Mouse (Mus musculus) embryonic facial prominence, embryonic 10.5 days (tissue): ENCODE data around the gene Ilkap. TPM values are rescaled to one million over a fixed set of nuclear protein-coding genes. Genes with fewer than 3 reads are reported as not detected.

Experiments used
- DNase-seq: peaks from one replicate; pipeline ENCODE4 v3.0.0-alpha.2; 2017; ENCODE audit warnings: low spot score
- H3K27ac ChIP-seq: fragments of 300-500 bp; sonication (generic); replicated peaks from 2 replicates; pipeline ENCODE4 v1.5.1; 2016; ENCODE audit warnings: mild to moderate bottlenecking
- H3K27me3 ChIP-seq: fragments of 300-500 bp; sonication (generic); replicated peaks from 2 replicates; pipeline ENCODE4 v1.6.1; 2016; ENCODE audit warnings: low read depth, mild to moderate bottlenecking; ENCODE audit not compliant: poor library complexity, severe bottlenecking
- H3K36me3 ChIP-seq: fragments of 300-500 bp; sonication (generic); replicated peaks from 2 replicates; pipeline ENCODE4 v1.6.1; 2016; ENCODE audit warnings: mild to moderate bottlenecking, moderate library complexity
- H3K4me1 ChIP-seq: fragments of 300-500 bp; sonication (generic); 2 replicates; pipeline ENCODE4 v1.6.1; 2016
- H3K4me3 ChIP-seq: fragments of 300-500 bp; sonication (generic); 2 replicates; pipeline ENCODE4 v1.5.1; 2016; ENCODE audit warnings: mild to moderate bottlenecking, moderate library complexity
- H3K9me3 ChIP-seq: fragments of 300-500 bp; sonication (generic); 2 replicates; pipeline ENCODE4 v1.6.1; 2016; ENCODE audit warnings: mild to moderate bottlenecking
- WGBS: fragments of 180-500 bp; shearing (Covaris S2); methylation state at CpG from one replicate; pipeline ENCODE4 v1.1.7; 2016; 5-methylcytosine and 5-hydroxymethylcytosine counted together
- polyA plus RNA-seq: library from polyadenylated mRNA; unstranded; fragments of >200 nt; fragmentation: Nextera tagmentation; extraction: Ambion mirVana; gene quantifications from 2 replicates; pipeline ENCODE4 v1.2.1, GENCODE M21; 2016

Gene Ilkap
- 175 and 177 TPM in 2 replicates for polyA plus RNA-seq

DNA sequence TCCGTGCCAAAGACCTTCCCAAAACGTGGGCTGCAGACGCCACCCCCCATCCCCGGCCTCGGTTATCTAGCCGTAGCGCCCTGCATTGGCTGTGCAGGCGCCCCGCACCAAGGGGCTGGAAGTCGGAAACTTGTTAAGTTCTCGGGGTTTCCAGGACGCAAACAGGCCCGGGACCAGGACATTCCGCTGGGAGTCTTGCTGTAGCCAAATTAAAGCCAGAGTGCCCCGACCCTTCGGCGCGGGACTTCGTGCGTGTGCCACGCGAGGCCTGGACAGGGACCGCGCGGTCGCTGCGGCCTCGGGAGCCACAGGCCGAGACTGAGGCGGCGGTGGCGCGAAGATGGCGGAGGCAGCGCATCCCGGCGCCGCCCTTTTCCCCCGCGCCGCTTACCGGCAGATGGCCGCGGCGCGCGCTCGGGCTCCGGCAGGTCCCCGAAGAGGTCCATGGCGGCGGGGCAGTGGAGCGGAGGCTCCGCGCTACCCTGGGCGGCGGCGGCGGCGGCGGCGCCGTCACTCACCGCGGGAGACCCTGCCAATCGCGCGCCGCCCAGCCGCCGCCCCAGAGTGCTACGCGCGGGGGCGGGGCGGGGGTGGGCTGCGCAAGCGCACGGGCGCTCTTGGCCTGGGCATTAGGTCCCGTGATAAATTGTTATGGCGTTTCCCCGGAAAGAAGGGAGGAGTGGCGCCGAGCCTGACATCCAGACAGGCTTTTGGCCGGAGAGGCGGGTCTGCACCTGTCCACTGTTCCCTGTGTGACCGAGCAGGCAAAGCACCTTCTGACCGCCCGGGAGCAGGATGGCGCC is at the start of gene Ilkap:
TSS of gene Ilkap (minus strand) at position 556 of the 803 bp plus-strand sequence.
- under 1% methylated on average over 91 of the region's 91 CpGs for WGBS
- H3K4me3 ChIP-seq = peak within 1 kb of the TSS; percentile 84

DNA sequence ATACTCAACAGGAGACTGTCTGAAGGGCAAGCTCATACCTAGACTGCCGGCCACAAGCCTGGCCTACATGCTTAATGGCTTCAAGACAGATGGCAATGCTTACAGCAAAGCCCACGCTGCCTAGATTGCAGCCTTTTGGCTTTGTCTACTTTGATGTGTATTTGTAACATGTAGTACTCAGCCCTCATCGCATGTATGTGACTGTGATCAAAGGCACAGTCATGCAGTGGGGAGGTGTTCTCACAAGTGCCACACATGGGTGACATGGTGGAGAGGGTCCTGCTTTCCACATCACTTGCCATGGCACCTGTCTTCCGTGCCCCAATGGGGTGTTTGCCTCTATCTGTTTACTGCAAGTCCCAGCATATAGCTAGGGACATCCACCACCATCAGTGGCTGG is 47.9 kb upstream of the Ilkap start:
- WGBS = 94% methylated on average over 4 of the region's 4 CpGs
- Histone ChIP-seq H3K4me1 (peaks cover 8% of the 10 kb centered on the region), H3K27ac (no peak overlapping the region), H3K9me3 (peaks cover 9% of the 10 kb centered on the region; the same call in 1 of the 2 replicates), H3K27me3 (no peaks in the 10 kb centered on the region), H3K4me3 (no peak overlapping the region), H3K36me3 (peaks cover 22% of the 10 kb centered on the region)
- DNase-seq = no peak

More for the DNA sequence above, at the start of gene Ilkap:
- H3K27me3 ChIP-seq = no peaks in the 10 kb centered on the region
- peaks cover 16% of the 10 kb centered on the region for H3K4me1 ChIP-seq
- DNase-seq = peak; percentile 93
- no peaks in the 10 kb centered on the region for H3K9me3 ChIP-seq
- H3K27ac ChIP-seq = peak within 1 kb of the TSS; percentile 95
- H3K36me3 ChIP-seq = peaks cover 36% of the 10 kb centered on the region

DNA sequence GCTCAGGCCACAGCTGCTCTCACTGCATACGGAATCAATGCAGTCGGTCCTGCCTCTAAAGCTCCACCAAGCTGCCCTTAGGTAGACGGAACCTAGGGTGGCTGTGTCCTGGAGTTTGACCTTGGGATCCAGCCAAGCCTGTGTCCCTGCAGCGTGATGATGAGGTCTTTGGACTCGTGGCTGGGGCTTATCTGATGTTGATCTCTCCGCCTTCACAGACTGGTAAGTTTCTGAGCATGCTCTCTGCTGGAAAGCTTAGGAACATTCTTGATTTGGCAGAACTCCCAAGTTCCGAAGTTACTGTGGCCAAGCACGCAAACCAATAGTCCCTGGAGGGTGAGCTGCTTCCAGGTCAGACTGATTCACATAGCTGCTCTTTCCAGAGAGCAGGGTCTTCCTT is 47.4 kb upstream of the Ilkap start:
- WGBS = 86% methylated on average over 8 of the region's 8 CpGs
- Histone ChIP-seq H3K9me3 (peaks cover 9% of the 10 kb centered on the region; the same call in 1 of the 2 replicates), H3K27ac (no peak overlapping the region), H3K36me3 (peaks cover 22% of the 10 kb centered on the region), H3K4me3 (no peak overlapping the region), H3K27me3 (no peaks in the 10 kb centered on the region), H3K4me1 (peaks cover 6% of the 10 kb centered on the region)
- DNase-seq = no peak

DNA sequence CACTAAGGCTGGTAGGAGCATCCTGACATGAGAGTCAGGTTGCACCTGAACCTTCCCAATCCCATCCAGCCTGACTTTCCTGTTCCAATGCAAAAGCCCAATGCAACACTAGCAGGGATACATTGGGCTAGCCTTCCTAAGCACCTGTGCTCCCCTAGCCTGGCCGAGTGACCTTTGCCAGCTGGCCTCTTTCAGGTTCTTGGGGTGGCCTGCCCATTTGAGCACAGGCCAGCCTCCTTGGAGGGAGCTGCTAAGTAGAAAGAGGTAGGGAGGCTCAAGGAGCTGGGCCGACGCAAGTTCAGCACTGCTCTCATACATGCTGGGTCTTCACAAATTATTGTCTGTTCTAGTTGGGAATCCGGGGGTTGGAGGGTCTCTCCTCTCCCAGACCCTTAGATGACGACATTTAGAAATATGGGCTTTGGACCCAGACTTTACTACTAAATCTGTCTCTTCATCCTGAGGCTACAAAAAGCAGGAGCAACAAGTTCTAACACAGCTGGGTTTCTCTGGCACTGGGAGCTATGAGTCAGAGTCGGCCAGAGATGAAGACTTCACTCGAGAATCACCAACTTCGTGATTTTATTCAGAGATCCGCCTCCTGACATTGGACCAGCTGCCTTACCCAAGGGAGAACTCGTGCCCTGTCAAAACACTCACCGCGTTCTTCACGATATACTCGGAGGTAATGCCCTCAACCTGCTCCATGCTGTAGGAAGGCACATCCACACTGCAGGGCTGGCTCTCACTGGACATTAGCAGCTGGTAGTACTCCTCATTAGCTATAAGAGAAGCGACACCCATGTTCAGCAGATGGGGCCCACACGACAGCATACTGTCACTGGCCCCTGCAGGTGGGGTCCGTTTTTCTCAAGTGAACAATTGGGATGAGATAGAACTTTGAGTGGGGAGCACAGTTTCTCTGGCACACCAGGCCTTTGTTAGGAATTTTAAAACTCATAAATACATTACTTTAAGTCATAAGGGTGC is 46.5 kb upstream of the Ilkap start:
- Histone ChIP-seq H3K4me3 (no peak overlapping the region), H3K4me1 (peaks cover 6% of the 10 kb centered on the region), H3K36me3 (peaks cover 22% of the 10 kb centered on the region), H3K27me3 (no peaks in the 10 kb centered on the region), H3K27ac (no peak overlapping the region), H3K9me3 (peaks cover 9% of the 10 kb centered on the region; the same call in 1 of the 2 replicates)
- DNase-seq = no peak
- 90% methylated on average over 17 of the region's 17 CpGs for WGBS

DNA sequence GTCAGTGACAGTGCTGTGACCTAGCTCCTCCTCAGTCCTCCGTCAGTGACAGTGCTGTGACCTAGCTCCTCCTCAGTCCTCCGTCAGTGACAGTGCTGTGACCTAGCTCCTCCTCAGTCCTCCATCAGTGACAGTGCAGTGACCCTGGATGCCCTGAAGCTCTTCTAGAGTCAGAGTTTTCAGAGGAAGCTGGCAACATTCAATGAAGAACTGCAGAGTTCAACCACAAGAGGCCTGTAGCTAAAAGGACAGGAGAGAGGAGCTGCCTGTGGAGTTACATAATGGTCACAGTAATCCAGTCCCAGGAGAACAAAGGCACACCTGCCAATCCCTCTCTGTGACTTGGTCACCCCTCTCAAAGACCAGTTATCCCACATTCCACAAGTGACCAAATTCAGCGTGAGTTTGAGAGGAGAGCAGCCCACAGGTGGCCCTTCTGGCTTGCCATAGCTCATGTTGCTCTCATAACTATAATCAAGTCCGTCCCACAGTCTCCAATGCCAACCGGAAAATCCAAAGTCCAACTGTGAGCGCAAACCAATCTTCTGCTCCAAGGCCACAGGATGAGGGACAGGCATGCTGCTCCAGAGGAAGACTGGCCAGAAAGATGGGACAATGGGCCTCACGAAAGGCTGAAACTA is 43.9 kb upstream of the Ilkap start:
- no peak for DNase-seq
- Histone ChIP-seq H3K27ac (0 out of 2 replicates have a peak overlapping the region, but pooled peaks have one; percentile 0), H3K4me1 (peaks cover 6% of the 10 kb centered on the region)

DNA sequence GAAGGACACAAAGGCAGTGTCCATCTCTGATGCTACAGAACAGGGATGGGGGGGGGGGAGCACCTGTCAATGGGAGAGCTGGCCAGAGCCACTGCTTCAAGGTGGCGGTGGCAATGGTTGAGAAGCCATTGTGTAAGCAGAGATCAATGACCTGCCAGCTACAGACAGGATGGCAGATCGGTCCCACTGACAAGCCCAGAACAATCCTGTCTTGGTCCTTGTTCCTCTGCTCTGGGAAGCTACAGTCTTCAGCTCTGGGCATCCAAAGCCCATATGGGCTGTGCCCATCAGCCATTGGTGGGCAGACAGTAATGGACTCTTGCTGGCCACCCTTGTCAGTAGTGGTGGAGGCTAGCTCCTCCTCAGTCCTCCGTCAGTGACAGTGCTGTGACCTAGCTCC is 43.2 kb upstream of the Ilkap start:
- Histone ChIP-seq H3K4me1 (peaks cover 6% of the 10 kb centered on the region), H3K27me3 (no peaks in the 10 kb centered on the region), H3K9me3 (no peaks in the 10 kb centered on the region), H3K27ac (no peak overlapping the region; the same call in 1 of the 2 replicates), H3K4me3 (no peak overlapping the region), H3K36me3 (no peaks in the 10 kb centered on the region; the same call in 1 of the 2 replicates)
- 94% methylated on average over 3 of the region's 3 CpGs for WGBS
- no peak for DNase-seq

More for the DNA sequence above, 43.9 kb upstream of the Ilkap start:
- peaks cover 5% of the 10 kb centered on the region; the same call in 1 of the 2 replicates for H3K9me3 ChIP-seq
- H3K4me3 ChIP-seq = no peak overlapping the region
- 75% methylated on average over 7 of the region's 7 CpGs for WGBS
- peaks cover 6% of the 10 kb centered on the region for H3K36me3 ChIP-seq
- no peaks in the 10 kb centered on the region for H3K27me3 ChIP-seq

DNA sequence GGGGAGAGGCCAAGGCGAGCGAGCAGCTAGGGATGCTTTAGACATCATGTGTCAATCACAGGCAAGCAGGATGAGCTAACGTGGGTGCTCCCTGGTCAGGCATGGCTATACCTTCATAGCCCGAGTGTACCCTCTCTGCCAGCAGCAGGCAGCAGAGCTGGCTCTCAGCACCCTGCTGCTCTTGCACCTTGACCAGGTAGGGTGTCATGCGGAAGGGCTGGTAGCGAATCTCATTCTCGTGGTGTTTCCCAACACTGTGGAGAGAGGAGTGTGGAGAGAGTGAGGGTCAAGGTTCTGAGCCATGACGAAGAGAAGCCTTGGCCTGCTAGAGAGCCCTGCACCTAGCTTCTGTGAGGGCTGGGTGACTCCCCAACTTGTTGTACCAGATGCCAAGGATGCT is 41.2 kb upstream of the Ilkap start:
- Histone ChIP-seq H3K4me3 (no peak overlapping the region), H3K36me3 (no peaks in the 10 kb centered on the region), H3K4me1 (peaks cover 10% of the 10 kb centered on the region), H3K27ac (no peak overlapping the region), H3K9me3 (no peaks in the 10 kb centered on the region), H3K27me3 (no peaks in the 10 kb centered on the region)
- DNase-seq = no peak
- WGBS = 88% methylated on average over 8 of the region's 8 CpGs

DNA sequence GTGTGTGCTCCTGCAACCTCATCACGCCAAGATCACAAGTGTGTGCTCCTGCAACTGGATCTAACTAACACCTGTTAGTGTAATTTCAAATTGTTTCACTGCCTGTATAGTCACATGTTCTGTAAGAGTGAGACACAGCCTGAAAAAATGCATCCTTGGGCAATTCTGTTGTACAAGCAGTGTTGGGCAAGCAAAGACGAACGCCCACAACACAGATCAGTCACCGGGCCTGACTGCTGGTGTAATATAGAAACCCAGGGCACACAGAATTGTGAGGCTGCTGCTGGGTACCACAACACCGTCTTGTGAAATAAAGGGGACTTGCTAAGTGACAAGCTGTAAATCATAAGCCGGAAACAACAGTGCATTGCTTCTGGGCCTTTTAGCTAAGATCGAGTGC is 39.0 kb upstream of the Ilkap start:
- H3K9me3 ChIP-seq = no peaks in the 10 kb centered on the region
- H3K36me3 ChIP-seq = no peaks in the 10 kb centered on the region
- no peaks in the 10 kb centered on the region for H3K27me3 ChIP-seq
- WGBS = 92% methylated on average over 7 of the region's 7 CpGs
- no peak overlapping the region for H3K27ac ChIP-seq
- peaks cover 4% of the 10 kb centered on the region for H3K4me1 ChIP-seq
- no peak overlapping the region for H3K4me3 ChIP-seq
- DNase-seq = no peak

DNA sequence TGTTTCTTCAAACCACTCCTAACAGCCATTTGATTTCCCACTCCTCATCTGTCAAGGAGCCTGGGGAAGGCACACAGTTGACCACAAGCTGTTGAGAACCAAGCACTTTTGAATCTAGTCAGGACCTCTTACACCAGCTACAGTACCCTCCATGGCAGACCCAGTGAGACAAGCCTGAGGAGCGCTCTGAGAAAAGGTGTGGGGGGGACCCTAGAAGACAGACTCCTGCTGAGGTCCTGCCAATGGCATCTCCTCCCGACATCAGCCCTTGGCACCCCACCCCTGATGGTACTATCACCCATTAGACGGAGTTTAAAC is 38.4 kb upstream of the Ilkap start:
- Histone ChIP-seq H3K4me3 (no peak overlapping the region), H3K36me3 (no peaks in the 10 kb centered on the region), H3K4me1 (peaks cover 4% of the 10 kb centered on the region), H3K9me3 (no peaks in the 10 kb centered on the region), H3K27me3 (no peaks in the 10 kb centered on the region), H3K27ac (no peak overlapping the region)
- DNase-seq = no peak
- 90% methylated on average over 3 of the region's 3 CpGs for WGBS

DNA sequence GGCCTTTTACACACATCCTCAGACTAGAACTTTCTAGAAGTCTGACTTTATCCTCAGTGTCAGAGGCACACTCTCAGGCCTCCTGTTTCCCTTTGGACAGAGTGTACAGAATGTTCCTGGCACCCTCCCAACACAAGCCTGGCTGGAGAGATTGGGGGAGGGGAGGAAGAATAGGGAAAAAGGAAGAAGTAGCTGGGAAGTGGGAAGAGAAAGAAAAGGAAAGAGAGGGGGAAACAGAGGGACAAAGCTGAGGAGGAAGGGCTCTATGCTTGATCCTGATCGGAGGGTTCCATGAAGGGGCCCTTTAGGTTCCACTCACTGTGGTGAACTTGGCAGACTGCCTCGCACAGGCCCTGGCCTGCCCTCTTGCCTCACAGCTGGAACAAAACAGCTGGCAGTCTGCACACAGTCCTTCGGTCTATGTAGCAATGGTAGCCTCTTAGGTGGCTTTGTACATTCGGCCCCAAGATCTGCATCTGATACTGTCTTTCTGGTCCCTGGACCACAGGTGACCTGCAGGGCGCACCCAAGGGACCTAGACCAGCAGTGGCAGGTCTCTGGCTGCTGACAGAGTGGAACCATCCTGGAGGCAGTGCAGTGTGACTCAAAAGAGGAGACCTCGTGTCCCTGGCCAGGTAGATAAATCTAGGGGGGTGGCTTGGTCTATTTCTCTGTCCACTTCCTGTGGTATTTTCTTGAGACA is 37.9 kb upstream of the Ilkap start:
- WGBS = 87% methylated on average over 6 of the region's 6 CpGs
- no peak overlapping the region for H3K27ac ChIP-seq

DNA sequence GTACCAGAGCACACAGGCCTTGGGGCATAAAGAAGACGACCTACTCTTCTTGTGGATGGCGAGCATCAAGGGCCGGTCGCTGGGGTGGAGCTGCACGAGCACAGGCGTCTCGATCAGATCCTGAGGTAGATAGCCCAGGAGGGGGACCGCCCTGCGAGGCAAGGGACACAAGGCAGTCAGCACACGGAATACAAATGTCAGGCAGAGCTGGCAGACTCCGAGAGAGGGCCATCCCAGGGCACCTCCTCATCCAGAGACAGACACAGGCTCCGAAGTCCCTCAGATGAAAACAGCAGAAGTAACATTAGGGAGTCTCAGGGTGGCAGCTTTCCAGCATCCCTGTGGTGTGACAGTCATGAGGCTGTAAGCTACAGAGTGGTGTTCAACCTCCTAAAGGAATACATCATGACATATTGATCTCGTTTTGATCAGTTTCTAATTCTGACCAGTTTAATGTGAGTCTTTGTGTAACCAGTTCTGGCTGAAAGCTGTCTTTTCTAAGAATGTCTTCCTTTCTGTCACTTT is 37.1 kb upstream of the Ilkap start:
- no peaks in the 10 kb centered on the region for H3K9me3 ChIP-seq
- no peak overlapping the region for H3K27ac ChIP-seq
- DNase-seq = no peak

More for the DNA sequence above, 37.9 kb upstream of the Ilkap start:
- Histone ChIP-seq H3K36me3 (no peaks in the 10 kb centered on the region), H3K27me3 (no peaks in the 10 kb centered on the region), H3K9me3 (no peaks in the 10 kb centered on the region), H3K4me3 (no peak overlapping the region), H3K4me1 (peaks cover 4% of the 10 kb centered on the region)
- no peak for DNase-seq

More for the DNA sequence above, 37.1 kb upstream of the Ilkap start:
- Histone ChIP-seq H3K4me3 (no peak overlapping the region), H3K36me3 (no peaks in the 10 kb centered on the region), H3K27me3 (no peaks in the 10 kb centered on the region), H3K4me1 (peaks cover 4% of the 10 kb centered on the region)
- 86% methylated on average over 13 of the region's 13 CpGs for WGBS
